Mouse (Mus musculus): ENCODE measurements around the gene Adamts14. TPM values are rescaled to one million over a fixed set of nuclear protein-coding genes. Genes with fewer than 3 reads are reported as not detected.

The Adamts14 gene
- total RNA-seq, 2 experiments from 2014 or later, result 2.1 to 2.4 TPM

Other genes starting within 250 kb of the Adamts14 start
- under 1 TPM; 0.49 to 0.72 TPM for gene Pcbd1, start 184.1 kb downstream of the Adamts14 start, total RNA-seq (2021)
- gene Sgpl1, start 125.7 kb downstream of the Adamts14 start, total RNA-seq (2021), result 1 to 10 TPM; 6.9 to 7.2 TPM
- gene Tbata, start 101.5 kb downstream of the Adamts14 start, total RNA-seq (2021), result not detected
- not detected for gene Prf1, start 24.4 kb upstream of the Adamts14 start, total RNA-seq (2021)
- gene Pald1, start 110.1 kb upstream of the Adamts14 start, total RNA-seq (2021), result 1 to 10 TPM; 3.8 to 9.8 TPM
- gene Nodal, start 144.5 kb upstream of the Adamts14 start, total RNA-seq (2021), result not detected
- gene Eif4ebp2, start 179.2 kb upstream of the Adamts14 start, total RNA-seq (2021), result 100 to 1,000 TPM in 1 of 2 experiments, 10 to 100 TPM in 1; 94.8 to 112 TPM
- 100 to 1,000 TPM; 114 to 132 TPM for gene Lrrc20, start 202.4 kb upstream of the Adamts14 start, total RNA-seq (2021)